Mouse (Mus musculus): ENCODE measurements around the gene Slc2a8.
A peak's percentile ranks its signal among the peaks of the same experiment; 100 is the strongest.

The Slc2a8 gene

GRCm38 (mm10) chr2:32981725-32982271 is at the start of gene Slc2a8:
Slc2a8 (minus strand) TSS chr2:32982083.
- DNase-seq (ENCODE audit: low spot score), result peak; percentile 96

GRCm38 (mm10) chr2:33025040-33025439 is 43.2 kb upstream of the Slc2a8 start:
- DNase-seq (ENCODE audit: low spot score), result no peak

- DNase-seq (ENCODE audit: low spot score), result peak; percentile 41
Measured at GRCm38 (mm10) chr2:33024564-33024963, 42.7 kb upstream of the Slc2a8 start.

- no peak for DNase-seq (ENCODE audit: low spot score)
Measured at GRCm38 (mm10) chr2:33022846-33023245, 41.0 kb upstream of the Slc2a8 start.

GRCm38 (mm10) chr2:33018026-33018425 is 36.1 kb upstream of the Slc2a8 start:
- DNase-seq (ENCODE audit: low spot score), result peak; percentile 80

- DNase-seq (ENCODE audit: low spot score), result no peak
Measured at GRCm38 (mm10) chr2:33017191-33017590, 35.3 kb upstream of the Slc2a8 start.

- no peak for DNase-seq (ENCODE audit: low spot score)
Measured at GRCm38 (mm10) chr2:33014877-33015276, 33.0 kb upstream of the Slc2a8 start.

DNA sequence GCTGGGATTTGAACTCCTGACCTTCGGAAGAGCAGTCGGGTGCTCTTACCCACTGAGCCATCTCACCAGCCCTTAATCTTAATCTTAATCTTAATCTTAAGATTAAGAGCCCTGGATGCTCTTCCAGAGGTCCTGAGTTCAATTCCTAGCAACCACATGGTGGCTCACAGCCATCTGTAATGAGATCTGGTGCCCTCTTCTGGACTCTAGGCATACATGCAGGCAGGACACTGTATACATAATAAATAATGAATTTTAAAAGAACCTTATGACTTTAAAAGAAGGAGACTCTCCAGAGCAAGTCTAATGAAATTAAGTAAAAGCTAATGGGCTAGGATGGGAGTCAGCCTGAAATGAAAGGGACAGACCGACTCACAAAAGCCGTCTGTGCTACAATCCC is 27.2 kb upstream of the Slc2a8 start:
- peak; percentile 16 for DNase-seq (ENCODE audit: low spot score)

DNA sequence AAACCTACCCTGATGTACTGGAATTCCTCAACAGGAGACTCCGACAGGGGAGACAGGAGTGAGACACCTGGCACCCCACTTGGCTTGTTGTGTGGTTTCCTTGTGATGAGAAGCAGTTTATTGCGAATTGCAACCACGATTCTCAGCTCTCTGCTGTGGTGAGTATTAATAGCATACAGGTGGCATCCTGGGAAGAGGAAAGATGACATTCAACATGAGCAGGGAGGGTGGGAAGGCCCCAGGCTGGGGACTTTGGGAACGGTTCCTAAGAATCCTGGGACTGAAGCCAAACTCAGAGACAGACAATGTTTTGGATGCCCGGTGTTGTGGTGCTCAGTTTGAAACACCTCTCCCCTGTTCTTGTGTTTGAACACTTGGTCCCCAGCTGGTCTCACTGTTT is 23.2 kb upstream of the Slc2a8 start:
- DNase-seq (ENCODE audit: low spot score), result no peak

DNA sequence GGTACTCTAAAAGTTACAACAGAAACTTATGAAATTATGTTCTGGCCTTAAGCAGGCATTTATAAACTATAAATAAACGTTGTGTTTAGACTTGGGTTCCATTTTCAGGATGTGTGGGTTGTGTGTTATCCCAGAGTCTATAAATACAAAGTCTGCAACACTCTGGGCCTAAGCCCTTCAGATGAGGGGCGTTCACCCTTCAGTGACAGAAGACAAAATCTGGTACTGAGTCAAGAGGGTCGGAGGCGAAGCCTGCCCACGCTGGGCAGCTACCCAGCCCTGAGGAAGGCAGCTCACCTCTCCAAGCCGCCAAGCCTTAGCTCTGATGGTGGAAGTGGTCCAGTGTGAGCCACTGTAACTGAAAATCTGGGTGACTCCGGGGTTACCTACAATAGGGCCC is 20.3 kb upstream of the Slc2a8 start:
- no peak for DNase-seq (ENCODE audit: low spot score)

GRCm38 (mm10) chr2:32999752-33000151 is 17.9 kb upstream of the Slc2a8 start:
- no peak for DNase-seq (ENCODE audit: low spot score)

DNA sequence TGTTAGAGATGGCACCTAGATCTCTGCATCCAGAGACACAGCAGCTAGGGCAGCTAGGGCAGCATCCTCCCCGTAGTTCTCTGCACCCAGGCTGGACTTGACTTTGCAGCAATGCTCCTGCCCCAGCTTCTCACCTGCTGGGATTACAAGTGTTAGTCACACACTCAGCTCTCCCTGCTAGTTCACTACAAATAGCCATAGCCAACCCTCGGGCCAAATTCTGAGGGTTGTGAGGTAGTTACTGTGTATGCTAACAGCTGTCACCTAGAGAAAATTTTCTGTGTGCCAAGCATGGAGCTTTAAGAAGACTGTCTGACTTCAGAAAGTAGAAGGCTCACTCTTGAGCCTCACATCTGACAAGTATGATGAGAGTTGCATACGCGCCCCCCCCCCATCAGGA is 15.9 kb upstream of the Slc2a8 start:
- no peak for DNase-seq (ENCODE audit: low spot score)

GRCm38 (mm10) chr2:32997081-32997480 is 15.2 kb upstream of the Slc2a8 start:
- DNase-seq (ENCODE audit: low spot score), result no peak

- DNase-seq (ENCODE audit: low spot score), result no peak
Measured at GRCm38 (mm10) chr2:32992130-32992529, 10.2 kb upstream of the Slc2a8 start.

- DNase-seq (ENCODE audit: low spot score), result peak; percentile 56
Measured at GRCm38 (mm10) chr2:32990167-32990832, 8.4 kb upstream of the Slc2a8 start.

- no peak for DNase-seq (ENCODE audit: low spot score)
Measured at GRCm38 (mm10) chr2:32989376-32989775, 7.5 kb upstream of the Slc2a8 start.

GRCm38 (mm10) chr2:32985844-32986243 is 4.0 kb upstream of the Slc2a8 start:
- DNase-seq (ENCODE audit: low spot score), result no peak

DNA sequence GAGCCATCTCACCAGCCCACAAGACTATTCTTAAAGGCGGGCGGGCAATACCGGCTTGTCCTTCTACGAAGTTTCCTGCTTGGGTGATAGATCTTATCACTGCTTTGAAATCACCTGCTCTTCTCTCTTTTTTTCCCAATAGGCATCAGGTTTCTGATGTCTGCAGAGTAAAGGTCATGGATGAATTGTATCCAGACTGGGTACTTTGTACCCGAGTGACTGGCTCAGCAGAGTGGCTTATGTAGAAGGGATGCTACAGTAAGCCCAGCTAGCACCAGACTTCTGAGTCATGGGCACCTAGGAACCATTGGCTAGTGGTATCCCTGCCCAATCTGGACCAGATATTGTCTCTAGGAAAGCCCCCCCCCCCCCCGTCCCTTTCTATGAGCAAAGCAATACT is 1.7 kb upstream of the Slc2a8 start:
- no peak for DNase-seq (ENCODE audit: low spot score)

GRCm38 (mm10) chr2:32982700-32983099 is 817 bp upstream of the Slc2a8 start:
- DNase-seq (ENCODE audit: low spot score), result peak; percentile 39

- peak; percentile 35 for DNase-seq (ENCODE audit: low spot score)
Measured at GRCm38 (mm10) chr2:32981281-32981680, 602 bp downstream of the Slc2a8 start.

- no peak for DNase-seq (ENCODE audit: low spot score)
Measured at GRCm38 (mm10) chr2:32979675-32980074, 2.2 kb downstream of the Slc2a8 start.

DNA sequence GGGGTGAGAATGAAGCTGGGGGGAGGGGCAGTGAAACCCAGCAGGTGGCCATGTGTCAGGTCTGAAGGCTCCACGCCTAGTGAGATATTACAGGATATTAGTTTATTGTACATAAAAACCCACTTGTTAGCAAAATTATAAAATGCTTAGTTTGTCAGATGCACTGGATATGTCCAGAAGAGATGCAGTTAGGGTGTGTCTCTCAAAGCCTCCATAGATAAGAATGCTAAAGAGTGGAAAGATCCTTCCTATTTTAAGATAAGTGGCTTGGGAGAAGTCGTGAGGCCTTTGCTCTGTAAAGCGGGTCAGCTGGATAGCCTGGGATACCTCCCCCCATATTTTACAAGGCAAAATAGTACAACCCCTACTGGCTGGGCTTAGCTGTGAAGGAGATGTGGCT is 3.2 kb downstream of the Slc2a8 start:
- no peak for DNase-seq (ENCODE audit: low spot score)

DNA sequence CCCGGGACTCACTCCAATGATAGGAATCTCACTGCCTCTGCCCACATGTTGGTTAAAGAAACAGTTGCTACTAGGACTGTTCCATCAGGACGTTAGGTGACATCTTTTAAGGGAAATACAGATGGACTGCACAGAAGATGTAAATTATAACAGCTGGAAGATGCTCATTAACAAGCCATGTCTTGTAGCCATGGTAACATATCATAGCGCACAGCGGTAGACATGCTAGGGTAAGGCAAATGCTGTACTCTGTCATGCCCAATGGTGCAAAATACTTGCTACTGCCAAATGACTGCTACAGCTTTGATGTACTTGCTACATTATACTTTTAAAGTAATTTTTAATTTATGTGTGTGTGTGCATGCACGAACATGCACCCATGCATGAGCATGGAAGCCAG is 4.8 kb downstream of the Slc2a8 start:
- DNase-seq (ENCODE audit: low spot score), result no peak

DNA sequence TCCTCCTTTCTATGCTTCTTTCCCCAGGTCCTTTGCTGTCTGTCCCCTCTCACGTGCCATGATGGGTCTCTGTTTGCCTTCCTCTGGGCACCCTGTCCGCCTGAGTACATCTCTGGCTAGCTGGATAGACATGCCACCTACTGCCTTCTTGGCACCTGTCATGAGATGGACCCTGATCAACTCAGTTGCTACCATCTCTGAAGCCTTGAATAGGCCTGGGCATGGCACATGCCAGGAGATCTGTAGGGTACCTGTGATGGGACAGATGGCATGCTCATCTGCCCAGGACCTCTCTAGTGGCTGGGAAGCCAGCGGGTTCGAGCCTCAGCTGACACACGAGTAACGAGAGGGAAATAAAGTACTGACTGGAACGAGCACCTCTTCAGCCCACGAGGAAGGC is 7.7 kb downstream of the Slc2a8 start:
- no peak for DNase-seq (ENCODE audit: low spot score)
